Mouse (Mus musculus): Measurements from ENCODE around the gene Lrrc27. TPM values are rescaled to one million over a fixed set of nuclear protein-coding genes. Genes with fewer than 3 reads are reported as not detected.

Lrrc27 gene
- polyA plus RNA-seq, 1 experiment from 2014 or later, result 4.8 TPM

DNA sequence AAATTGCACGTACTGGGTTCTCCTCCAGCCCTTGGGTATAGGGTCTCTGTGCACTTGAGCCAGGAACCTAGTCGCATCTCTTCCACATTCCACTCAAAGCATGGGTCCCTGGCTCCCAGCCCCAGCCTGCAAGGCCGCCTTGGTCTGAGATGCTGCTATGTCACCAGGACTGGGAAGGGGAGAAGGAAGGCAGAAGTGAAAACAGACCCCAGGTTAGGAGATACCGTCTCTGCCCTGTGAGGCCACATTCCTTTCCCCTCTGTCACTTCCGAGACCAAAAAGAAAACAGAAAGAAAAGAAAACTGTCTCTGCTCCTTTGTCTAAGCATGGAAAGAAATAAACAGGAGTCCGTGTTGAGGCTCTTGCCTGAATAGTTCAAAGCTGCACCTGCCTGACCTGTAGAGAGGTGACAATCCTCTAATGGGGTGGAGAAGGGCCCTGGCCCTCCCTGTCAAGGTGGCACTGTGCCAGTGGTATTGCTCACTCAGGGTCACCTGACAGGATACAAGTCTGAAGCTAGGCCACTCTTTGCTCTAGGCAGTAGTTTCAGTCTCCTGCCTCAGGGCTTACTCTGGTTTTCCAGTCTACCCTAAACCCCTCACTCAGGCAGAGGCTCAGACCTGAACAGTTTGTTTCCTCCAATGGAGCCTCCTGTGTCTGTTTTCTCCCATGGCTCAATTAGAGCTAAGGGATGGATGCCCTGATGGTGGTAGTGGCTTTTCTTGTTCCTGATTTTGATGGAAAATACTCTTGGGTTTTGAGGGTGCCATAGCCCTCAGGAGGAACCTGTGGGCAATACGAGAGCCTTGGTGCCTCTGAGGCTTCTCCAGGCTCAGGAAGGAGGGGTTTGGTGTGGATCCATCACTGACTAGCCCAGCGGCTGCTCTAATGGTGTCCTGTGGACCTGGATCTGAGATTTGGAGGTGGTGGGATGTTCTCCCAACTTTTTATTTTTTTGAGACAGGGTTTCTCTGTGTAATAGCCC lies 54.4 kb downstream of the Lrrc27 start:
- 78% methylated on average over 8 of the region's 8 CpGs for WGBS
- Histone ChIP-seq H3K36me3 (no peaks in the 10 kb centered on the region), H3K4me1 (replicated peaks) (0 out of 2 replicates have a peak, but pooled peaks cover 3% of the 10 kb centered on the region), H3K27me3 (no peaks in the 10 kb centered on the region), H3K27ac (no peak overlapping the region), H3K9me3 (no peaks in the 10 kb centered on the region), H3K9ac (replicated peaks) (no peak overlapping the region), H3K4me2 (replicated peaks) (no peak overlapping the region), H3K4me3 (replicated peaks) (no peak overlapping the region)
- ATAC-seq, result no peak

DNA sequence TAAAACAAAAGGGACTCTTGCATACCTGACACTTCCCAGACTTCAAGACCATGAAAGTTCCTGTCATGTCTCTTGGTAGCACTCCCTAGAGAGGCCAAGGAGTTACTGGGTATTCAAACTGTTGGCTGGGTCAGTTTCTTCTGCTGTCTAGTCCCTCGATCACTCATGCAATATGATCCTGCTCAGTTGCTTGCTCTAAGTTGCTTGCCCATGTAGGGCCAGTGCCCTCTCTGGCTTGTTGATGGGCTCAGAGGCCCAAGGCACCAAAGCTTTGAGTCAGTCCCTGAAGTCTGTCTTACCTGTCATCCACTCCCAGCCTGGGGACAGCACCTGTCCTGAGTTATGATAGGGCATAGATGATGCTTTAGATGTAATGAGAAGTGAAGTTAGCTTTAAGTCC lies 58.0 kb downstream of the Lrrc27 start:
- Histone ChIP-seq H3K9ac (replicated peaks) (no peak overlapping the region), H3K9me3 (no peaks in the 10 kb centered on the region), H3K27me3 (no peaks in the 10 kb centered on the region), H3K4me1 (replicated peaks) (0 out of 2 replicates have a peak, but pooled peaks cover 9% of the 10 kb centered on the region), H3K27ac (no peak overlapping the region), H3K4me2 (replicated peaks) (no peak overlapping the region), H3K36me3 (no peaks in the 10 kb centered on the region), H3K4me3 (replicated peaks) (no peak overlapping the region)
- no peak for ATAC-seq
- WGBS, result 93% methylated on average over 1 of the region's 1 CpGs

DNA sequence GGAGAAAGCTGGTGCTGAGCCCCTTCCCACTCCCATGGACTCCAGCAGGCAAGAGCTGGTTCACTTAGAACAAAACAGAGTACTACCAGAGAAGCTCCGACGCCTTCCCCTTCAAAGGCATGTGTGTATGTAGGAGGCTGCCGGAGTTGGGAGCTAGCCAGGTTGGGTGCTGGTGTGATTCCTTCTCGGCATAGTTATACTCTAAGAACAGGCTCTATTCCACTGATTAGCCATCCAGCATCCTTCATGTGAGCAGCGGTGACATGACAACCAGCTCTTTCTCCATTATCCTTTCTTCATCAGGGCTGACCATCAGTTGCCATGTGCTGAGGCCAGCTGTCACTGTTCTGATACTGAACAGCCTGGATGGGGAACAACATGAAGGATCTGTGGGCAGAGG lies 59.1 kb downstream of the Lrrc27 start:
- Histone ChIP-seq H3K36me3 (no peaks in the 10 kb centered on the region), H3K9ac (replicated peaks) (no peak overlapping the region), H3K4me1 (replicated peaks) (0 out of 2 replicates have a peak, but pooled peaks cover 11% of the 10 kb centered on the region), H3K27me3 (no peaks in the 10 kb centered on the region), H3K9me3 (no peaks in the 10 kb centered on the region), H3K4me2 (replicated peaks) (no peak overlapping the region), H3K4me3 (replicated peaks) (no peak overlapping the region), H3K27ac (no peak overlapping the region)
- WGBS, result 92% methylated on average over 5 of the region's 5 CpGs
- ATAC-seq, result no peak

DNA sequence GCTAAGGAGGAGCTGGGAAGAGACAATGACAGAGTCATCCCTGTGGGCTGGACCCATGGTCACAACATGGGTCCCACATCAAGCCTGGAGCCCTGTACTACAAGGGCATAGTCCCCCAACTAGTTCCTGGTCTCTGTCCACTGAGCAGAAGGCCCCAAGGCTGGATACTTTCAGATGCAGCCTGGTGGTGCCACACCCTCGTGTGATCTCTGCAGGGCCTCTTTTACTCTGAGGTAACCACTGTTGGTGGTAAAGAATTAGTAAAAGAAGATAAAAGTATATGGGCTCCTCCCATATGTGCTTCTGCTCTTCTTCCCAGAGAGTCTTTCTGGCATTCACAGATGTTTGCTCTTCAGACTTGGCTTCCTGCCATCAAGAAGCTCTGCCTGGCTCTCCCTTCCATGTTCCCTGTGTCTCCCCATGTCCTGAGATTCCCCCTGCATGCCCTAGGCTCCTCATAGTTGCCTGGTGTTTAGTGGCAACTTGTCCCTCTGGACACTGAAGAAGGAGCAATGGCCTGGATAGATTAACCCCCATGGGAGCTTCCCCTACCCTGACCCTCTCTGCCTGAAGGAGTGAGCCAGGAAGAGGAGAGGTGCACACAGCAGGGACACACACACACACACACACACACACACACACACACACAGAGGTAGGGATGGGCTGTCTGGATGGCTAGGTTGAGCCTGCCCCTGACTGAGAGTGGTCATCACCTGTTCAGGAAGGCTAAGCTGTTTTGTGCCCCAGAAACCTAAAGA lies 60.0 kb downstream of the Lrrc27 start:
- Histone ChIP-seq H3K4me1 (replicated peaks) (0 out of 2 replicates have a peak, but pooled peaks cover 11% of the 10 kb centered on the region), H3K36me3 (no peaks in the 10 kb centered on the region), H3K9ac (replicated peaks) (no peak overlapping the region), H3K4me2 (replicated peaks) (no peak overlapping the region), H3K4me3 (replicated peaks) (no peak overlapping the region), H3K27me3 (no peaks in the 10 kb centered on the region), H3K27ac (no peak overlapping the region), H3K9me3 (no peaks in the 10 kb centered on the region)
- WGBS, result 39% methylated on average over 1 of the region's 1 CpGs
- ATAC-seq, result 0 out of 2 replicates have a peak, but pooled peaks have one; percentile 20

DNA sequence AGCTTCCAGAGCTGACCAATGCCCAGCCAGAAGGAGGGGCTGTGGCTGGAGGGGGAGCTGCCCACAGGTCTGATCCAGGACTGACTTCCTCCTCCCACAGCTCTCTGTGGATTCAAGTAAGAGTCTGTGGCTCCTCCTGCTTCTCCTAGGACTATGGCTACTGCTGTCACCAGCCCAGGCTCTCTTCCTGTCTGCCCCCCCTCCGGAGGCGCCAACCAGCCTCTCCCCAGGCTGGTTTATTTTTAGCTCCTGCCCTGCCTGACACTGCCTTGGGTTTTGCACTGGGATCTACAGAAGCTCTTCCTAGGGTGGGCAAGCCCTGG lies 60.6 kb downstream of the Lrrc27 start:
- no peak overlapping the region for H3K9ac ChIP-seq (replicated peaks)
- no peak overlapping the region for H3K4me3 ChIP-seq (replicated peaks)
- 0 out of 2 replicates have a peak, but pooled peaks cover 11% of the 10 kb centered on the region for H3K4me1 ChIP-seq (replicated peaks)
- H3K36me3 ChIP-seq, result no peaks in the 10 kb centered on the region
- no peak for ATAC-seq
- no peaks in the 10 kb centered on the region for H3K27me3 ChIP-seq
- WGBS, result 85% methylated on average over 2 of the region's 2 CpGs
- H3K27ac ChIP-seq, result no peak overlapping the region
- H3K4me2 ChIP-seq (replicated peaks), result no peak overlapping the region
- no peaks in the 10 kb centered on the region for H3K9me3 ChIP-seq

DNA sequence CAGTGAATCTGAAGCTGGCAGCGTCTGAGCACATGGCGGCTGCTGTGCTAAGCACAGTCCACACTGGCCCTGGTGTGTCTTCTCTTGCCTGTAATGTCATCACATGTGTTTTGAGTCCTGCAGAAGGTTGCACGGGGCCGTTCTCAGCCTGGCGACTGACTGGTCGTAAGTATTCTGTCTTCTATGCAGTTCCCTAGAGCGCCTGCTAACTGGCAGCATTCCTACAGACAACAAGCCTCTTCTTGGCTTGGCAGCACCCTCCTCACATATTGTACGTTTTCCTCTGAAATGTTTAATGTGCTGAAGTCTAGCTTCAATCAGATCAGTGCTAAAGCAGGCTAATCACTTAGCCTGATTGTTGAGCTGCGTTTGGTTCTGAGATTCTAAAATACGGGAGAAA lies 62.8 kb downstream of the Lrrc27 start:
- H3K9me3 ChIP-seq, result no peaks in the 10 kb centered on the region
- H3K4me1 ChIP-seq (replicated peaks), result peaks cover 23% of the 10 kb centered on the region
- WGBS, result 67% methylated on average over 10 of the region's 10 CpGs
- H3K36me3 ChIP-seq, result no peaks in the 10 kb centered on the region
- H3K27ac ChIP-seq, result no peak overlapping the region
- no peak overlapping the region for H3K4me3 ChIP-seq (replicated peaks)
- ATAC-seq, result no peak
- H3K4me2 ChIP-seq (replicated peaks), result no peak overlapping the region
- no peak overlapping the region for H3K9ac ChIP-seq (replicated peaks)
- H3K27me3 ChIP-seq, result no peaks in the 10 kb centered on the region

DNA sequence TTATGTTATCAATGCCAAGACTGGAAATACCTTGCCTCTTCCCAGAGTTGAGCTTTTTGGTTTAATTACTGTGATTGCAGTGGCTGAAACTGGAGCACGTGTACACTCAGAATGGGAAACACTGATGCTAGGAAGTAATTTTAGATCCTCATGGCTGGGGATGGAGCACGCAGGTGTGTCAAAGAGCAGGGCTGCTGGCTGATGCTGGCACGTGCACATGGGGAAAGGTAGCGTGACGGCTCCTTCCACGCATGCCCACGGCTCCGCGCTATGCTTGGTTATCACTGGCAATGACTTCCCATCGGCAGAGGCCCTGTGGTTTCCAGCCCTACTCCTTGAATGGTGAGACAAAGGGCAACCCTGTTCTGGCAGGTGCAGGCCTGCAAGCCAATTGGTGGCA lies 63.4 kb downstream of the Lrrc27 start:
- ATAC-seq, result no peak
- WGBS, result 91% methylated on average over 10 of the region's 10 CpGs

DNA sequence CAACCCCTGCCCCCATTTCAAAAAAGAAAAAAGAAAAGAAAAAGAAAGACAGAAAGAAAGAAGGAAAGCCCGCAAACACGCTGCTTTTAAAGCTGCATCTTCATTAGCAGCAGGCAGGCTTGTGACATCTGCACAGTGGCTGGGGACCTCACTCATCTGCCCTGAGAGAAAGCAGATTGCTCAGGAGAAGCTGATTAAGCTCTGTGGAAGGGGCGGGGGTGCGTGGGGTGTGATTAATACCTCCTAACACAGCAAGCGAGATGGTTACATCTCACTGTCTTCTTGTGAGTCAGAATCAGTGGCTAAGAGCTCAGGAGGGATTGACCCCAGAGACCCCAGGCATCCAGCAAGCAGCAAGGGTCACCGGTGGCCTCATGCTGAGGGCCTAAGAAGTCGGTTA lies 64.7 kb downstream of the Lrrc27 start:
- WGBS, result 74% methylated on average over 7 of the region's 7 CpGs
- Histone ChIP-seq H3K27ac (no peak overlapping the region), H3K4me1 (replicated peaks) (peaks cover 33% of the 10 kb centered on the region), H3K4me2 (replicated peaks) (no peak overlapping the region), H3K9ac (replicated peaks) (no peak overlapping the region), H3K9me3 (no peaks in the 10 kb centered on the region), H3K36me3 (no peaks in the 10 kb centered on the region), H3K4me3 (replicated peaks) (no peak overlapping the region), H3K27me3 (no peaks in the 10 kb centered on the region)
- ATAC-seq, result no peak

More for the DNA sequence above, 63.4 kb downstream of the Lrrc27 start:
- H3K9ac ChIP-seq (replicated peaks), result no peak overlapping the region
- no peaks in the 10 kb centered on the region for H3K27me3 ChIP-seq
- no peaks in the 10 kb centered on the region for H3K36me3 ChIP-seq
- no peak overlapping the region for H3K4me2 ChIP-seq (replicated peaks)
- H3K4me3 ChIP-seq (replicated peaks), result no peak overlapping the region
- H3K27ac ChIP-seq, result no peak overlapping the region
- H3K4me1 ChIP-seq (replicated peaks), result peaks cover 28% of the 10 kb centered on the region
- no peaks in the 10 kb centered on the region for H3K9me3 ChIP-seq

DNA sequence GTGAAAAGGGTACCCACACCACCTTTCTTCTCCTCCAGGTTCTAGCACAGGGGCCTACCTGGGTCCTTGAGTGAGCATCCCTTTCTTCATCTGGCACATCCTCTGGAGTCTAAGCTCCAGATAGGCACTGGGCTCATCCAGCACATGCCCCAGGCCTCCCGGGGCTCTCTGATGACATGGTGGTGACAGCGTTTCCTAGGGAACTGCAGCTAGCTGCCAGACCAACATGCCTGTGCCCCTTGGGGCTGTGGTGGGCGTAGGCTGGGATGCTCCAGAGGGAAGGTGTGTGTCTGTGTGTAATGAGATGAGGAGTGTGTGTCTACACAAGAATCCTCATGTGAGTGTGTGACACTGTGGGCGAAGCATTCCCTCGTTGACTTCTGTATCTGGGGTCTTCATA lies 66.8 kb downstream of the Lrrc27 start:
- no peak overlapping the region for H3K9ac ChIP-seq (replicated peaks)
- no peak overlapping the region for H3K4me3 ChIP-seq (replicated peaks)
- H3K36me3 ChIP-seq, result no peaks in the 10 kb centered on the region
- WGBS, result 82% methylated on average over 5 of the region's 5 CpGs
- ATAC-seq, result no peak
- H3K27ac ChIP-seq, result no peak overlapping the region
- no peaks in the 10 kb centered on the region for H3K9me3 ChIP-seq
- no peak overlapping the region for H3K4me2 ChIP-seq (replicated peaks)
- H3K27me3 ChIP-seq, result no peaks in the 10 kb centered on the region
- H3K4me1 ChIP-seq (replicated peaks), result peaks cover 28% of the 10 kb centered on the region

DNA sequence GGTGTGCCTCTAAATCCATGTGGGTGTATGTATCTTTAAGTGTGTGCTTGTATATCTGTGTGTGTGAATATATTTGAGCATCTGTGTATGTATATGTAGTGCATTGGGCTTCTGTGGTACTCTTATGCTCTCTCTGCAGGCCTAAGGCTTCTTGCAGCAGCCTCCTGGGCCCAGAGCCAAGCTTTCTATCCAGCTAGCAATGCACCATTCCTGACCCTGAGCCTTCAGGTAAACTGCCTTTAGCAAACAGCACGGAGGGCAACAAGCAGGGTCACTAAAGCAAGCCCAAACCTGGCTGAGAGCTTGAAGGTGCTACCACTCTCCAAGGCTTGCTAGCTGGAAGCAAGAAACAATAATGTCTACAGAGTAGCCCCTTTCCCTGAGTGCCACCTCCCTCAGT lies 67.3 kb downstream of the Lrrc27 start:
- no peak overlapping the region for H3K4me3 ChIP-seq (replicated peaks)
- 74% methylated on average over 1 of the region's 1 CpGs for WGBS
- H3K27ac ChIP-seq, result no peak overlapping the region
- H3K9me3 ChIP-seq, result no peaks in the 10 kb centered on the region
- no peaks in the 10 kb centered on the region for H3K36me3 ChIP-seq
- no peak for ATAC-seq
- H3K27me3 ChIP-seq, result no peaks in the 10 kb centered on the region
- peaks cover 28% of the 10 kb centered on the region for H3K4me1 ChIP-seq (replicated peaks)
- no peak overlapping the region for H3K4me2 ChIP-seq (replicated peaks)
- no peak overlapping the region for H3K9ac ChIP-seq (replicated peaks)

DNA sequence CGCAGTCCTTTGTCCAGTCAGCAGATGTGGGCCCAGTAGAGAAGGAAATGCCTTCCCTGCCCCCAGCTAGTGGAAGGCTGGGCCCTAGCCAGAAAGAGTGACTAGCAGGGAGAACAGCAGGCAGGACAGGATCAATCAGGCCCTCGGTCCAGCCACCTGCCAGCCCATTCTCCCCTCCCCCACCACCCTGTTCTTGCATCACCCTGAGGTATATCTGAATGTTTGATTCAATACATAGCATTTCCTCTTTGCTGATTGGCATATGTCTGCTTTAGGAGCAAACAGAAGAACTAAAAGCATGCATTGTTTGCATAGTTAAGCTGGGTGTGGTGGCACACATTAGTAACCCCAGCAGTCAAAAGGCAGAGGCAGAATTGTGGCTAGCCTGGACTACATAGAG lies 68.4 kb downstream of the Lrrc27 start:
- Histone ChIP-seq H3K36me3 (no peaks in the 10 kb centered on the region), H3K9ac (replicated peaks) (no peak overlapping the region), H3K4me2 (replicated peaks) (no peak overlapping the region), H3K27me3 (no peaks in the 10 kb centered on the region), H3K4me1 (replicated peaks) (peaks cover 22% of the 10 kb centered on the region), H3K27ac (no peak overlapping the region), H3K9me3 (no peaks in the 10 kb centered on the region), H3K4me3 (replicated peaks) (no peak overlapping the region)
- WGBS, result 16% methylated on average over 2 of the region's 2 CpGs
- no peak for ATAC-seq

DNA sequence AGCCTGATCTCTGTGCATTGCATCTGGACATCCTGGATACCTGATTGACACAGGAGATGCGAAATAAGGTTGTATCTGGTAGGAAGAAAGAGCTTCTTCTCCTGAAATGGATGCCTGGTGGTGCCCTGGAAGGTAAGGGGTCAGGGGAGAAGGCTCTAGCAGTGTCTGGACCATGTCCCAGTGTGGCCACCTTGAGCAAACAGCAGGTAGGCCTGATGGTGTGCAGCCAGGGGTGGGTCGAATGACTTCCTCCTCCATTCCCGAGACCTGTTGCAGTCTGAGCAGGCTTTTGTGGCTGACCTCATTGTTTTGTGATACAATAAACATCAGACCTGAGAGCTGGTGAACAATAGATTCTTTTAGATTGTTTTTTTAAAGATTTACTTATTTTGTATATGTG lies 69.2 kb downstream of the Lrrc27 start:
- peaks cover 22% of the 10 kb centered on the region for H3K4me1 ChIP-seq (replicated peaks)
- no peak overlapping the region for H3K27ac ChIP-seq
- no peaks in the 10 kb centered on the region for H3K27me3 ChIP-seq
- no peaks in the 10 kb centered on the region for H3K36me3 ChIP-seq
- no peak overlapping the region for H3K4me3 ChIP-seq (replicated peaks)
- no peak overlapping the region for H3K4me2 ChIP-seq (replicated peaks)
- WGBS, result 79% methylated on average over 3 of the region's 3 CpGs
- no peak overlapping the region for H3K9ac ChIP-seq (replicated peaks)
- no peak for ATAC-seq
- H3K9me3 ChIP-seq, result no peaks in the 10 kb centered on the region
